ENCODE assay signal across 16 mouse cellular contexts in the genomic region with DNA sequence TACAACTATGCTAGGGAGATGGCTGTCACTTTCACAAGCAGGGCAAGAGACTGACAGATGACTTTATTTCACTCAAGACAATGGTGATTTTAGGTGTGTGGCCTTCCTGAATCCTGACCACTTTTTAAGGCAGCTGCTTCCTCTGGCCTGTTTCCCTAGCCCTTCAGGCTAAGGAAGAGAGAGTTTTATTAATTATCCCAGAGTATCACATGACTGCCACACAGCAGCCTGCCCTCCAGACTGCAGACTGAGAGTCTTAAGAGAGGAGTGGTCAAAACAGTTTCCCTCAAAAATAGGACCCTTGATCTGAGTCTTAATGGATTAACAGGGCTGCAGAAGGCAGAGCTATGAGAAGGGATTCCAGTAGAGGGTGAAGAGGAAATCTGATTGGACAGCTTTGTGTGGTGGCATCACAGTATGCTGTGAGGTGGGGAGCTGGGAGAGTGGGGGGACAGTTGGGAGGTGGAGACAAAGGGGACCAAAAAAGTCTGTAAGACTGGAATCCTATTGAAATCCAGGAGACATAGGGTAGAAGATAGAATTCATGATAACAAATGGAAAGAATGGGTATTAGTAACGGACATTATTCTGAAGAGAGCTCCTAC.
"Had no signal": no experiment of that assay in that cellular context is flagged by ENCODE, and none has a peak within 500 bp of the region (broad histone marks: within the 10 kb centered on the region; RNA-seq: fewer than 3 reads in every experiment).

No protein-coding gene starts in this region.

- H3K9me3 ChIP-seq: liver, embryonic 12.5 days; liver, embryonic 15.5 days had no signal

- ATAC-seq: intestine, postnatal 0 days; liver, embryonic 12.5 days had no signal

- H3K4me3 ChIP-seq: kidney, embryonic 15.5 days; left cerebral cortex, adult 2 months; limb, embryonic 13.5 days; liver, embryonic 12.5 days; liver, embryonic 15.5 days; megakaryocyte, embryonic 14.5 days had no signal

- DNase-seq: kidney, adult 2 months; kidney, postnatal 25 days; layer of hippocampus, postnatal 36 days; liver; lung, adult 18-20 months; lung, postnatal 10 days; thymus, adult 18-20 months; thymus, postnatal 36 days had no signal

- H3K9ac ChIP-seq: kidney, embryonic 15.5 days; limb, embryonic 13.5 days; liver, embryonic 12.5 days; liver, embryonic 15.5 days had no signal

- H3K27me3 ChIP-seq: kidney, embryonic 15.5 days; limb, embryonic 13.5 days; liver, embryonic 12.5 days; liver, embryonic 15.5 days; megakaryocyte, embryonic 14.5 days had no signal

- H3K36me3 ChIP-seq: kidney, embryonic 15.5 days; limb, embryonic 13.5 days; liver, embryonic 12.5 days; liver, embryonic 15.5 days had no signal

- H3K27ac ChIP-seq: kidney, embryonic 15.5 days; left cerebral cortex, adult 2 months; limb, embryonic 13.5 days; liver, embryonic 12.5 days; liver, embryonic 15.5 days had no signal

- H3K4me2 ChIP-seq: kidney, embryonic 15.5 days; limb, embryonic 13.5 days; liver, embryonic 12.5 days; liver, embryonic 15.5 days; midbrain, embryonic 11.5 days had no signal
